Mouse (Mus musculus): ENCODE measurements at regions not wholly inside any gene's neighbourhood (a gene's known extent, or its start where the extent isn't known, plus 50 kb on each side); places are given as distances from the start of the nearest gene placed in this dataset.

GRCm38 (mm10) chr5:49645781-49646180 is 121.1 kb upstream of the Kcnip4 start:
- DNase-seq (ENCODE audit: low read depth): no peak

GRCm38 (mm10) chr5:49644606-49645005 is 119.9 kb upstream of the Kcnip4 start:
- no peak for DNase-seq (ENCODE audit: low read depth)

GRCm38 (mm10) chr5:49642439-49642838 is 117.7 kb upstream of the Kcnip4 start:
- DNase-seq (ENCODE audit: low read depth): no peak

GRCm38 (mm10) chr5:49641206-49641830 is 116.6 kb upstream of the Kcnip4 start:
- DNase-seq (ENCODE audit: low read depth): no peak

GRCm38 (mm10) chr5:49639637-49640036 is 114.9 kb upstream of the Kcnip4 start:
- no peak for DNase-seq (ENCODE audit: low read depth)

- DNase-seq (ENCODE audit: low read depth): no peak
These were observed 95.4 kb upstream of the Kcnip4 start for GRCm38 (mm10) chr5:49620152-49620551.

GRCm38 (mm10) chr5:49606761-49607160 is 82.1 kb upstream of the Kcnip4 start:
- DNase-seq (ENCODE audit: low read depth): no peak

- DNase-seq (ENCODE audit: low read depth): no peak
These were observed 56.1 kb upstream of the Kcnip4 start for GRCm38 (mm10) chr5:49580777-49581176.

- no peak for DNase-seq (ENCODE audit: low read depth)
These were observed 51.2 kb upstream of the Kcnip4 start for GRCm38 (mm10) chr5:49575901-49576300.

Data from c-Kit-positive CD71-negative TER-119-negative erythroid progenitor cells, embryonic 14.5 days (primary cell).